ENCODE assay signal across 25 mouse cellular contexts in the genomic region with DNA sequence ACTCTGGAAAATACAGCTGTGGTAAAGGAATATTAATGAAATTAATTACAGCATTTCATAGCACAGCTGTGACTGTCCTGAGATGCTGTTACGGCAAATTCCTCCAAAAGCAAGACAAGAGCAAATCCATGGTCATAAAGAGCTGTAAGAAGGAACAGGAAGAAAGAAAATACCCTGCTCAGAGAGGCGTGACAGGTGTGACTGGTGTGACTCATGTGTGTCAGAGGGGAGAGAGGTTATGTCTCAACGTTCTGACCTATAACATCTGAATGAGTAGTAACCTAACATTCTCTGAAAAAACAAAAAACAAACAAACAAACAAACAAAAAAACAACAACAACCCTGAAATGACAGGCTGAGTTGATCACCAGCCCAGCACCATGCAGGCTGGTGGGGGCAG.
DNase-seq lines count a peak whose midpoint lies in the region; ATAC-seq and TF ChIP-seq lines count a peak whose summit lies in the region.
"Had no signal": no experiment of that assay in that cellular context is flagged by ENCODE, and none has a peak within 500 bp of the region (broad histone marks: within the 10 kb centered on the region; RNA-seq: fewer than 3 reads in every experiment).

No protein-coding gene starts in this region.

- H3K9ac ChIP-seq in intestine, embryonic 14.5 days (ENCODE audit: low read length) = no peak overlapping the region
- no peak overlapping the region for H3K9ac ChIP-seq in intestine, postnatal 0 days (ENCODE audit: low read depth, low read length)
- no peak overlapping the region for H3K9ac ChIP-seq in intestine, embryonic 16.5 days (ENCODE audit: low read depth, low read length)
- H3K9ac ChIP-seq: embryonic facial prominence, embryonic 13.5 days; heart, embryonic 13.5 days; hindbrain, embryonic 14.5 days; limb, embryonic 13.5 days; lung, embryonic 15.5 days had no signal

- no peaks in the 10 kb centered on the region for H3K36me3 ChIP-seq in intestine, embryonic 14.5 days (ENCODE audit: control insufficient read depth, insufficient read depth, low read length)
- no peaks in the 10 kb centered on the region for H3K36me3 ChIP-seq in intestine, postnatal 0 days (ENCODE audit: control insufficient read depth, insufficient read depth)
- no peaks in the 10 kb centered on the region for H3K36me3 ChIP-seq in intestine, embryonic 16.5 days (ENCODE audit: control insufficient read depth, insufficient read depth, low read length)
- H3K36me3 ChIP-seq: embryonic facial prominence, embryonic 13.5 days; heart, embryonic 13.5 days; limb, embryonic 13.5 days; lung, embryonic 15.5 days had no signal

- no peak overlapping the region for H3K4me2 ChIP-seq in intestine, embryonic 14.5 days (ENCODE audit: low read length)
- H3K4me2 ChIP-seq in intestine, postnatal 0 days (replicated peaks; ENCODE audit: low read depth) = no peak overlapping the region
- H3K4me2 ChIP-seq in intestine, embryonic 16.5 days (ENCODE audit: low read depth, low read length) = no peak overlapping the region
- H3K4me2 ChIP-seq: embryonic facial prominence, embryonic 13.5 days; heart, embryonic 13.5 days; hindbrain, embryonic 14.5 days; limb, embryonic 13.5 days; liver, embryonic 11.5 days; lung, embryonic 15.5 days; midbrain, embryonic 11.5 days had no signal

- peak; percentile 47; the same call in 1 of the 2 replicates for ATAC-seq in intestine, embryonic 14.5 days (replicated peaks; ENCODE audit: low FRiP score, low TSS enrichment, low read depth)
- no peak for ATAC-seq in intestine, postnatal 0 days
- ATAC-seq in intestine, embryonic 16.5 days = peak; percentile 73
- no peak for ATAC-seq in megakaryocyte progenitor cell, adult 5-6 weeks (replicated peaks; ENCODE audit: poor library complexity)
- ATAC-seq: midbrain, embryonic 16.5 days had no signal

- no peaks in the 10 kb centered on the region for H3K27me3 ChIP-seq in intestine, embryonic 14.5 days (replicated peaks; ENCODE audit: control insufficient read depth, insufficient read depth, low read length)
- H3K27me3 ChIP-seq in intestine, postnatal 0 days (replicated peaks; ENCODE audit: control insufficient read depth, insufficient read depth, low read length) = no peaks in the 10 kb centered on the region
- no peaks in the 10 kb centered on the region for H3K27me3 ChIP-seq in intestine, embryonic 16.5 days (replicated peaks; ENCODE audit: control insufficient read depth, insufficient read depth, low read length)
- H3K27me3 ChIP-seq: embryonic facial prominence, embryonic 13.5 days; heart, embryonic 13.5 days; limb, embryonic 13.5 days; lung, embryonic 15.5 days had no signal

- 61% methylated on average over 3 of the region's 3 CpGs for WGBS in intestine, embryonic 14.5 days
- 36% methylated on average over 3 of the region's 3 CpGs for WGBS in intestine, postnatal 0 days
- 56% methylated on average over 3 of the region's 3 CpGs for WGBS in intestine, embryonic 16.5 days

- no peak for DNase-seq in intestine, embryonic 14.5 days (ENCODE audit: low spot score)
- peak; percentile 33 for DNase-seq in thymus, postnatal 25 days
- DNase-seq in thymus, adult 18-20 months = no peak
- no peak for DNase-seq in embryo, embryonic 9.5 days (ENCODE audit: extremely low spot score)
- DNase-seq: adrenal gland, postnatal 14 days; cerebellum, adult 11-12 months; cerebellum, adult 9-11 months; embryo, embryonic 11 days; gastrocnemius, postnatal 36 days; heart, postnatal 10 days; kidney, adult 8-10 months; right cerebral cortex, postnatal 4 days had no signal

- no peaks in the 10 kb centered on the region for H3K9me3 ChIP-seq in intestine, embryonic 14.5 days (ENCODE audit: control insufficient read depth, low read length)
- no peaks in the 10 kb centered on the region for H3K9me3 ChIP-seq in intestine, postnatal 0 days (ENCODE audit: control insufficient read depth)
- no peaks in the 10 kb centered on the region for H3K9me3 ChIP-seq in intestine, embryonic 16.5 days (ENCODE audit: control insufficient read depth, low read length)
- H3K9me3 ChIP-seq: embryonic facial prominence, embryonic 13.5 days; heart, embryonic 13.5 days; limb, embryonic 13.5 days; lung, embryonic 15.5 days had no signal

- no peak overlapping the region for H3K27ac ChIP-seq in intestine, embryonic 14.5 days (ENCODE audit: low read depth)
- H3K27ac ChIP-seq in intestine, postnatal 0 days (ENCODE audit: low read depth, low read length) = no peak overlapping the region
- no peak overlapping the region for H3K27ac ChIP-seq in intestine, embryonic 16.5 days (ENCODE audit: low read length)
- H3K27ac ChIP-seq: embryonic facial prominence, embryonic 13.5 days; heart, embryonic 13.5 days; hindbrain, embryonic 14.5 days; left cerebral cortex, adult 2 months; limb, embryonic 13.5 days; lung, embryonic 15.5 days had no signal

- no peak overlapping the region for H3K4me3 ChIP-seq in intestine, embryonic 14.5 days (ENCODE audit: low read depth, low read length)
- no peak overlapping the region for H3K4me3 ChIP-seq in intestine, postnatal 0 days (ENCODE audit: low read depth, low read length)
- no peak overlapping the region for H3K4me3 ChIP-seq in intestine, embryonic 16.5 days (ENCODE audit: low read length)
- H3K4me3 ChIP-seq: embryonic facial prominence, embryonic 13.5 days; erythroblast, embryonic 14.5 days; heart, embryonic 13.5 days; left cerebral cortex, adult 2 months; limb, embryonic 13.5 days; lung, embryonic 15.5 days had no signal

- H3K4me1 ChIP-seq in intestine, embryonic 14.5 days (replicated peaks; ENCODE audit: control insufficient read depth, insufficient read depth, low read length) = no peaks in the 10 kb centered on the region
- no peaks in the 10 kb centered on the region for H3K4me1 ChIP-seq in intestine, postnatal 0 days (replicated peaks; ENCODE audit: control insufficient read depth, insufficient read depth, low read length)
- H3K4me1 ChIP-seq in intestine, embryonic 16.5 days (ENCODE audit: control insufficient read depth, insufficient read depth, low read length) = no peaks in the 10 kb centered on the region
- H3K4me1 ChIP-seq: embryonic facial prominence, embryonic 13.5 days; heart, embryonic 13.5 days; limb, embryonic 13.5 days; lung, embryonic 15.5 days had no signal

- TF ChIP-seq CTCF in intestine, postnatal 0 days (IDR thresholded peaks at IDR 0.05; ENCODE audit: low read depth) = no peak

Comparison
In these comparisons a context has a peak if more than half of its experiments do, and no peak if none do; other contexts are left out.
1. ATAC-seq: peak in intestine, embryonic 14.5 days (single experiment) and intestine, embryonic 16.5 days (single experiment); none in intestine, postnatal 0 days (single experiment) and megakaryocyte progenitor cell, adult 5-6 weeks (single experiment).